Mouse (Mus musculus): ENCODE results near the gene Pla2g1b.

DNA sequence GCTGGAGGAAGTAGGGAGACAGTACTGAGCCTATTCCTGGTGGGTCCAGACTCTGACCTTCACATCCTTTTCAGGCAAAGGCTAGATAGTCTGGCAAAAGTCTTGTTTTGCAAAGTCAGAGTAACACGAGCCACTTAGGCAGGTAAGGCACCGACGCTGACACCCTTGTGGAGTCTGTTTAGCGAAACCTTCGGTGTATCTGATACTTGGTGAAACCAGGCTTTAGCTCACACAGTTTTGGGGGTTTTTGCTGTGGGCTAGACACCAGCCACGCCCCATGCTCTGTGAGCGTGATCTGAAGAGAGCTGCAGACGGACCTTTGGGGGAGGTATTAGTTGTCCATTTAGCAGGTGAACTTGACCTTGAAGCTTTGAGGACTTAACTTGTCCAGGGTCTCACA lies 32.9 kb upstream of the Pla2g1b start:
- TF ChIP-seq CTCF (IDR thresholded peaks at IDR 0.05; ENCODE audit: low read depth) (no peak), EP300 (IDR thresholded peaks at IDR 0.05; ENCODE audit: low read depth) (no peak)

Data from heart, postnatal 0 days (tissue).